Mouse (Mus musculus): ENCODE measurements around the gene Foxf2. TPM values are rescaled to one million over a fixed set of nuclear protein-coding genes. Genes with fewer than 3 reads are reported as not detected.

Gene Foxf2
- polyA plus RNA-seq, 1 experiment, result 4.5 TPM

DNA sequence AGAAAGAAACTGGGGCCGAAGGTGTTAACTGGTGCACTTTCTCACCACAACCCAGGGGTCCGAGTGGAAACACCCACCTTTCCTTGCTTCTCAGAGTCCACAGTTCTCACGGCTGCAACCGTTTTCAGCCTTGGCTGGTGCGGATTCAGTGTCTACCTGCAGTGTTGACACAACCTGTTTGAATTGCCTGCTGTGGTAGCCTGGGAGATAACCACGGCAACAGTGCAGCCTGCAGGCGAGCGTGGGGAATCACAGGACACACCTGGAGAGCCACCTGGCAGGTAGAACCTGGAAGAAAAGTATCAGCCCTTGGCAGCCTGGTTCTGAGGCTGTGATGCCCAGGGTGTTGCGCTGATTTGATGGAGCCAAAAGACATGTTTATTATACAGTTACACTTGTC, 45.8 kb upstream of the Foxf2 start:
- no peak for TF ChIP-seq TCF12 (IDR thresholded peaks at IDR 0.05; ENCODE audit: insufficient read depth, poor library complexity, severe bottlenecking)
- Histone ChIP-seq H3K4me3 (no peak overlapping the region), H3K4me2 (ENCODE audit: low read depth) (no peak overlapping the region), H3K27me3 (ENCODE audit: control insufficient read depth, insufficient read depth, insufficient read length) (no peaks in the 10 kb centered on the region), H3K36me3 (ENCODE audit: control insufficient read depth, insufficient read depth) (no peaks in the 10 kb centered on the region), H3K79me2 (ENCODE audit: control insufficient read depth, insufficient read depth) (no peaks in the 10 kb centered on the region), H3ac (ENCODE audit: control insufficient read depth, insufficient read length) (no peak overlapping the region)

DNA sequence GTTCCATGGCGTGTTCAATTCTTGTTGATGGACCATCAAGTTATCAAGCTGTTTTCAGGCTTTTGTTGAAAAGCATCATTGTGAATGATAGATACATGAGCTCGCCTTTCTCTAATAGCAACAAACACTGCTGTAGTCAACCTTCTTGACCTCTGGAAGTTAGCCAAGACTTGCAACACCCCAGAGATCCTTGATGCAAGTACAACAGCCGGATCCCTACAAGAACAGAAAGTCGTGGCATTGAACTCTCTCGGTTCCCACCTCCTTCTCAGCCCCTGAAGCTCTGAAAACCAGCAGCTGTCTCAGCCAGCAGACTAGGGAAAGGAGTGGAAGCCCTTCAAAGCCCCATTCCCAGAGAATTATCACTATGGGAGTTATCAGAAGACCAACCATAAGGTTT, 38.3 kb upstream of the Foxf2 start:
- Histone ChIP-seq H3K79me2 (ENCODE audit: control insufficient read depth, insufficient read depth) (no peaks in the 10 kb centered on the region), H3ac (ENCODE audit: control insufficient read depth, insufficient read length) (no peak overlapping the region), H3K4me2 (ENCODE audit: low read depth) (no peak overlapping the region), H3K27me3 (ENCODE audit: control insufficient read depth, insufficient read depth, insufficient read length) (no peaks in the 10 kb centered on the region), H3K4me3 (no peak overlapping the region), H3K36me3 (ENCODE audit: control insufficient read depth, insufficient read depth) (no peaks in the 10 kb centered on the region)
- no peak for TF ChIP-seq MYOG (IDR thresholded peaks at IDR 0.05; ENCODE audit: control insufficient read depth in 1 of 3, insufficient read depth in 1 of 3, insufficient read length in 2 of 3, low read depth in 2 of 3)
- TF ChIP-seq SRF (IDR thresholded peaks at IDR 0.05; ENCODE audit: control insufficient read depth, insufficient read length, low read depth), result no peak
- no peak for TF ChIP-seq E2F4 (IDR thresholded peaks at IDR 0.05; ENCODE audit: insufficient read depth)
- TF ChIP-seq MAX (IDR thresholded peaks at IDR 0.05; ENCODE audit: low read depth), result no peak
- TF ChIP-seq USF1 (IDR thresholded peaks at IDR 0.05; ENCODE audit: low read depth), result no peak
- TF ChIP-seq CEBPB (IDR thresholded peaks at IDR 0.05; ENCODE audit: insufficient read depth, poor library complexity, severe bottlenecking), result no peak
- TF ChIP-seq TCF12 (IDR thresholded peaks at IDR 0.05; ENCODE audit: insufficient read depth, poor library complexity, severe bottlenecking), result no peak
- no peak for TF ChIP-seq TCF3 (IDR thresholded peaks at IDR 0.05; ENCODE audit: insufficient read length, low read depth)
- no peak for TF ChIP-seq POLR2AphosphoS2 (IDR thresholded peaks at IDR 0.05; ENCODE audit: insufficient read length, low read depth)
- TF ChIP-seq MYOD1 (IDR thresholded peaks at IDR 0.05; ENCODE audit: control insufficient read depth in 1 of 3, insufficient read length in 2 of 3, low read depth in 2 of 3), result no peak
- no peak for TF ChIP-seq REST (IDR thresholded peaks at IDR 0.05; ENCODE audit: insufficient read depth, insufficient read length)
- no peak for TF ChIP-seq POLR2A (IDR thresholded peaks at IDR 0.05; ENCODE audit: insufficient read length, low read depth)

DNA sequence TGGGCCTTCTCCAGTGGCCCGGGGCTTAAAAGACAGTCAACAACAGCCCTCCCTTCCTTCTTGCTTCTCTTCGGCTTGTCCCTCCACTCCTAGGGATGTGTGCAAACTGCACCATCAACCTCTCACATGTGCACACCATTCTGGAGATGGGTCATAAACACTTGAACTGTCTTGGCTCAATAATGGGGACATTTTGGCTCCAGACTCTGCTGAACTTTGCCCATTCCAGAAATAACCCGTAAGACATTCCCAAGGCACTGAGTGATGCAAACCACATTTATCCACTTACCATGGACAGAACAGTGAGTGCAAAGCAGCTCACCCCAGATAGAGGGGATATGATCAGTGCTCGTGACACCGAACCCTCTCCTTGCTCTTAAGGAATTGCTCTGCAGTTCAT, 26.0 kb upstream of the Foxf2 start:
- Histone ChIP-seq H3K36me3 (ENCODE audit: control insufficient read depth, insufficient read depth) (no peaks in the 10 kb centered on the region), H3K27me3 (ENCODE audit: control insufficient read depth, insufficient read depth, insufficient read length) (no peaks in the 10 kb centered on the region), H3K79me2 (ENCODE audit: control insufficient read depth, insufficient read depth) (no peaks in the 10 kb centered on the region), H3K4me3 (no peak overlapping the region), H3ac (ENCODE audit: control insufficient read depth, insufficient read length) (no peak overlapping the region), H3K4me2 (ENCODE audit: low read depth) (no peak overlapping the region)
- TF ChIP-seq TCF12 (IDR thresholded peaks at IDR 0.05; ENCODE audit: insufficient read depth, poor library complexity, severe bottlenecking) (no peak), REST (IDR thresholded peaks at IDR 0.05; ENCODE audit: insufficient read depth, insufficient read length) (no peak), SRF (IDR thresholded peaks at IDR 0.05; ENCODE audit: control insufficient read depth, insufficient read length, low read depth) (no peak), POLR2AphosphoS2 (IDR thresholded peaks at IDR 0.05; ENCODE audit: insufficient read length, low read depth) (no peak), POLR2A (IDR thresholded peaks at IDR 0.05; ENCODE audit: insufficient read length, low read depth) (no peak), MYOD1 (IDR thresholded peaks at IDR 0.05; ENCODE audit: control insufficient read depth in 1 of 3, insufficient read length in 2 of 3, low read depth in 2 of 3) (no peak), CEBPB (IDR thresholded peaks at IDR 0.05; ENCODE audit: insufficient read depth, poor library complexity, severe bottlenecking) (no peak), TCF3 (IDR thresholded peaks at IDR 0.05; ENCODE audit: insufficient read length, low read depth) (no peak), MYOG (IDR thresholded peaks at IDR 0.05; ENCODE audit: control insufficient read depth in 1 of 3, insufficient read depth in 1 of 3, insufficient read length in 2 of 3, low read depth in 2 of 3) (no peak), MAX (IDR thresholded peaks at IDR 0.05; ENCODE audit: low read depth) (no peak), E2F4 (IDR thresholded peaks at IDR 0.05; ENCODE audit: insufficient read depth) (no peak), USF1 (IDR thresholded peaks at IDR 0.05; ENCODE audit: low read depth) (no peak)

- no peaks in the 10 kb centered on the region for H3K27me3 ChIP-seq (ENCODE audit: control insufficient read depth, insufficient read depth, insufficient read length)
- no peak overlapping the region for H3K4me2 ChIP-seq (ENCODE audit: low read depth)
- H3K79me2 ChIP-seq (ENCODE audit: control insufficient read depth, insufficient read depth), result no peaks in the 10 kb centered on the region
- H3K36me3 ChIP-seq (ENCODE audit: control insufficient read depth, insufficient read depth), result no peaks in the 10 kb centered on the region
- no peak overlapping the region for H3ac ChIP-seq (ENCODE audit: control insufficient read depth, insufficient read length)
- no peak overlapping the region for H3K4me3 ChIP-seq
- TF ChIP-seq MYOG (IDR thresholded peaks at IDR 0.05; ENCODE audit: control insufficient read depth in 1 of 3, insufficient read depth in 1 of 3, insufficient read length in 2 of 3, low read depth in 2 of 3) (no peak), SRF (IDR thresholded peaks at IDR 0.05; ENCODE audit: control insufficient read depth, insufficient read length, low read depth) (no peak), TCF12 (IDR thresholded peaks at IDR 0.05; ENCODE audit: insufficient read depth, poor library complexity, severe bottlenecking) (no peak), E2F4 (IDR thresholded peaks at IDR 0.05; ENCODE audit: insufficient read depth) (no peak)
Observed at GRCm38 (mm10) chr13:31603964-31604363, 21.7 kb upstream of the Foxf2 start.

GRCm38 (mm10) chr13:31614724-31615465, 10.7 kb upstream of the Foxf2 start:
- H3K79me2 ChIP-seq (ENCODE audit: control insufficient read depth, insufficient read depth), result no peaks in the 10 kb centered on the region
- H3K4me3 ChIP-seq, result no peak overlapping the region
- no peak for TF ChIP-seq REST (IDR thresholded peaks at IDR 0.05; ENCODE audit: insufficient read depth, insufficient read length)
- no peak for TF ChIP-seq MYOG (IDR thresholded peaks at IDR 0.05; ENCODE audit: control insufficient read depth in 1 of 3, insufficient read depth in 1 of 3, insufficient read length in 2 of 3, low read depth in 2 of 3)
- no peak for TF ChIP-seq TCF12 (IDR thresholded peaks at IDR 0.05; ENCODE audit: insufficient read depth, poor library complexity, severe bottlenecking)
- no peak for TF ChIP-seq POLR2A (IDR thresholded peaks at IDR 0.05; ENCODE audit: insufficient read length, low read depth)
- TF ChIP-seq CEBPB (IDR thresholded peaks at IDR 0.05; ENCODE audit: insufficient read depth, poor library complexity, severe bottlenecking), result no peak
- TF ChIP-seq MYOD1 (IDR thresholded peaks at IDR 0.05; ENCODE audit: control insufficient read depth in 1 of 3, insufficient read length in 2 of 3, low read depth in 2 of 3), result no peak
- TF ChIP-seq SRF (IDR thresholded peaks at IDR 0.05; ENCODE audit: control insufficient read depth, insufficient read length, low read depth), result no peak
- no peak for TF ChIP-seq MAX (IDR thresholded peaks at IDR 0.05; ENCODE audit: low read depth)
- TF ChIP-seq POLR2AphosphoS2 (IDR thresholded peaks at IDR 0.05; ENCODE audit: insufficient read length, low read depth), result no peak
- H3K4me2 ChIP-seq (ENCODE audit: low read depth), result no peak overlapping the region
- H3K27me3 ChIP-seq (ENCODE audit: control insufficient read depth, insufficient read depth, insufficient read length), result no peaks in the 10 kb centered on the region
- no peak overlapping the region for H3ac ChIP-seq (ENCODE audit: control insufficient read depth, insufficient read length)
- H3K36me3 ChIP-seq (ENCODE audit: control insufficient read depth, insufficient read depth), result no peaks in the 10 kb centered on the region

Data from myocyte (in vitro differentiated cells).